Mouse (Mus musculus): Measurements from ENCODE around the gene Tbl3.
A peak's percentile ranks its signal among the peaks of the same experiment; 100 is the strongest.
"Not testable (repeated sequence)": the region's sequence is repeated elsewhere in the genome, so short reads cannot be mapped to it uniquely, and the experiment has no call there.

Tbl3 gene

GRCm38 (mm10) chr17:24696011-24696697, 11.3 kb downstream of the Tbl3 start, which contains the start of the genes Gfer and Noxo1:
Gene Gfer, minus strand, starts transcription at chr17:24696156.
Gene Noxo1, plus strand, starts transcription at chr17:24696234.
- DNase-seq (ENCODE audit: low spot score) = peak; percentile 76

DNA sequence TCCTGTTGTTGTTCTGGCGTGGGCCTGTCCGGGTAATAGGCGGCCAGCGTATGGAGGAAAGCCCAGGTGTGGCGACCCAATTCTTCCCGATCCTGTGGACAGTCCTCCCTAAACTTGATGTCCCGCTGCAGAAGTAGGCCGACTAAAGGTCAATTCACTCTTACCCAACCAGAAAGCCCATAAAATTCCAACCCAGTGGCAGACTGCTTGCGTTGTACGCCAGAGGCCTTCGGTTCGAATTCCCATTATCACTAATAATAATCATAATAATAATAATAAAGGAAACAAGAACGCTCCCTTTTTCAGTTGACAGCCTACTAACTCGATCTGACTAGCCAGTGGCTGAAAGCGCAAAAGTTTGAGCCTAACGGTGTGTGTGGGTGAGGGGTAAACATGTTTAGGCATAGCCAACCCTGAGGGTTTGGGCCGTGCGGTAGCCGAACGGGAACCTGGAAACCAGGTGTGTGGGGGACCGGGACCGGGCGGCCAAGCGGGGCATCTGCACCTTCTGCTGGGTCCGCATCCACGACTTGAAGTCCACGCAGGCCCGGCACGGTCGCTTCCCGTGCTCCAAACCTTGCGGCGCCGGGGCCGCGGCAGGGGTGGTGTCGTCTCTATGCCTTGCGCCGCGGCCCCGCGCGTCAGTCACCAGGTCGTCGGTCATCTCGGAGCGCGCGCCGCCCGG, 12.0 kb downstream of the Tbl3 start:
- peak; percentile 33 for DNase-seq (ENCODE audit: low spot score)

GRCm38 (mm10) chr17:24692385-24692784, 15.1 kb downstream of the Tbl3 start:
- no peak for DNase-seq (ENCODE audit: low spot score)

DNA sequence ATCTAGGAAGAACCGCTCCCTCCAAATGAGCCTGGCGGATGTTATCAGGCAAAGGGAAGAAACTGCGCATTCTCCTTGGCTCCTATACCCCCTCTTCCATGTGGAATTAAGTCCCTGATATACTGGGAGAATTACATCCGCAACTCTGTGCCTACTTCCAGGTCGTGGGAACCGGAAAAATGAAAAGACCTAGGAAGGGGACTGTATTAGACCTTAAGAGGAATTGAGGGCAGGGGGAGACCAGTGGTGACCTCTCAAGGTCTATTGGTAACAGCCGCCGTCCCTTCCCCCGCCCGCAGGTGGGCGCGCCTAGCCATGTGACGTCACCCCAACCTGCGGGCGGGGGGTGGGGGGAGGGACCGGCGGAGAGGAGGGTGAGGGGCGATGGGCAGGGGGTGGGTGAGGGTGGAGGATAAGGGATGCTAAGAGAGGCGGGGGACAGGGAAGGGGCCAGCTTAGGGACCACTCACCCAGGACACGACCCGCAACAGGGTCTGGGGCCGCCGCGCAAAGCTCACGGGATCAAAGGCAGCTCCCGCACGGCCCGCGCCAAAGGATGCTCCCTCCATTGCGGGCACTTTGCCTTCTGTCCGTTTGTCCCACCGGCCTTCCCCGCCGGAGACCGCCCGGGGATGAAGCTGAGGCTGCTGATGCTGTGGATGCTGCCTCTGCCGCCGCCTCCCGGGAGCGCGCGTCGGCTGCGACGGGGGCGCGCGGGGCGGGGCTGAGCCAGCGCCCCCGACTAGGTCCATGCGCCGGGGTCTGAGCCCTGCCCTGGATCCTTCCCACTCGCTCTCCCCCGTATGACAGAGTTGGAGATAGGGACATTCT, 18.0 kb downstream of the Tbl3 start, which contains the start of gene Syngr3:
TSS of gene Syngr3 (minus strand) at position 705 of the 831 bp plus-strand sequence.
- DNase-seq (ENCODE audit: low spot score) = no peak

DNA sequence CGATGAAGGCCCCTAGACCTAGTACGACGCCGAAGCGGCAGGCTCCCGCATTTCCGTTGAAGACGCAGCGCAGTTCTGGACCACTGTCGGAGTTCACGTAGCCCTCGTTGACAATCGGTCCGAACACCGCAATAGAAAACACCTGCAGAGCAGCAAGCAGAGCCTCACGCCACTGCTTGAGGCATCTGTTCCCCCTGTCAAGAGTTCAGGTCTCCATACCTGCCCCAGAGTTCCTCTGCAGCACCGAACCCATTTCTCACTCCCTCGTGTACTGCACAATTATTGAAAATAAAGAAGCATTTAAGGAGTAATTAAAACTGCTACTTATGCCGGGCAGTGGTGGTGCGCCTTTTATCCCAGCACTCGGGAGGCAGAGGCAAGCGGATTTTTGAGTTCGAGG, 19.9 kb downstream of the Tbl3 start:
- no peak for DNase-seq (ENCODE audit: low spot score)

- DNase-seq (ENCODE audit: low spot score) = peak; percentile 52
Measured at GRCm38 (mm10) chr17:24687146-24687595, 20.3 kb downstream of the Tbl3 start.

DNA sequence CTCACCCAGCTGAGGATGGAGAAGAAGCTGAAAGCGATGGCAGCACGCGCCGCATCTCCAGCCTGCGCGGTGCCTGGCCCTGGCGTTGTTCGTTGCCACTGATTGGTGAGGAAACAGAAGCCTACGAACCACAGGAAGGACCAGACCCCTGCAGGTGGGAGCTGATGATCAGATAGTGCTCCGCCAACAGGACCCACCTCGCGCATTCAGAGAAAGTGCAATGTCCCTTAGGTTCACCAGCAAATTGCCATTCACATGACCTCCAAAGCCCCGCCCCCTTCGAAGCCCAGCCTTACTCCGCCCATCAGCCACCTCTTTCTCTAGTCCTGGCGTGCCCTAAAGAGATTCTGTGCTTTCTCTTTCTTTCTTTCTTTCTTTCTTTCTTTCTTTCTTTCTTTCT, 20.9 kb downstream of the Tbl3 start:
- DNase-seq (ENCODE audit: low spot score) = peak; percentile 45

DNA sequence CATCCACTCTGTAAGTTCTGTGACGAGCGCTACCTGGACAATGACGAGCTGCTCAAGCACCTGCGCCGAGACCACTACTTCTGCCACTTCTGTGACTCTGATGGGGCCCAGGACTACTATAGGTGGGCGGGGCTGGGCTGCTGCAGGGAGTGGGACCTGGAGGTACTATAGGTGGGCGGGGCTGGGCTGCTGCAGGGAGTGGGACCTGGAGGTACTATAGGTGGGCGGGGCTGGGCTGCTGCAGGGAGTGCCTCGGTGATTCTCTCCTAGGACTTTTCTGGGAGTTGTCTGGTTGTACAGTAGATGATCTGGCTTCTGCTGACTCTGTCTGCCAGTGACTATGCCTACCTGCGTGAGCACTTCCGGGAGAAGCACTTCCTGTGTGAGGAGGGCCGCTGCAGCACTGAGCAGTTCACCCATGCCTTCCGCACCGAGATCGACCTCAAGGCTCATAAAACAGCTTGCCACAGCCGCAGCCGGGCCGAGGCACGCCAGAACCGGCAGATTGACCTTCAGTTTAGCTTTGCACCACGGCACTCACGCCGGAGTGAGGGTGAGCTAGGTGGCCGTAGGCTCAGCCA, 29.9 kb downstream of the Tbl3 start:
- DNase-seq (ENCODE audit: low spot score) = no peak

DNA sequence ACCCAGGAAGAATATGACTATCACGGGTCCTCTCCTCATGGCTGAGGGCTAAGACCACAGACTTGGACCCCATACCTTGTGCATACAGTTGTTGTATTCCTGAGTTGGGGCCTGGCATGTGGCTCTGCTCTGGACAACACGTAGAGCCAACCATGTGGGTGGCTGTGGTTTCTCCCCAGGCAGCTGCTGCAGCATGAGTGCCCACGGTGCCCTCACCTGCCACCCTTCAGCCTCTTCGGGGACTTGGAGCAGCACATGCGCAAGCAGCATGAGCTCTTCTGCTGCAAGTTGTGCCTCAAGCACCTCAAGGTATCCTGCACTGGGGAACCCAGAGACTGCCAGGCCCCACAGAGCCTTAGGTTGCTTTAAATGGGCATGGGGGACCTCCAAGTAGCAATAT, 30.6 kb downstream of the Tbl3 start:
- DNase-seq (ENCODE audit: low spot score) = no peak

- DNase-seq (ENCODE audit: low spot score) = peak; percentile 76
Measured at GRCm38 (mm10) chr17:24676187-24676586, 31.3 kb downstream of the Tbl3 start.

DNA sequence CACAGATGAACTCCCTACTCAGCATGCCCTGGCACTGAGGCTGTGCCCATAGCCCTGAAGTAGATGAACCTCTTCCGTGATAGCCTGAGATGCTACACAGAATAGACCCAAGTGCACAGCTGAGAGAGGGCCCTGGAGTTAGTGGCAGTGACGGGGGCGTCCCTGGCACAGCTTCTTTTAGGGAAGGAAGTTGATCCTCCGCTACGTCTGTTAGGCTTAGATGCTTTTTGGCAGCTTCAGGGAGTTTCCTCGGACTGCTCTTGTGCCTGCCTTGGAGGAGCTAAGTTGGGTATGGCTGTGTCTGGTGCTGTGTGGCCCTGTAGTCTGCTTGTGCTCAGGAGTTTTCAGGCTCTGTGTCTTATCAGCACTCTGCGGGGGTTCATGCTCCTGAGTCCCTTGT, 33.2 kb downstream of the Tbl3 start:
- DNase-seq (ENCODE audit: low spot score) = no peak

- no peak for DNase-seq (ENCODE audit: low spot score)
Measured at GRCm38 (mm10) chr17:24672141-24672540, 35.3 kb downstream of the Tbl3 start.

- no peak for DNase-seq (ENCODE audit: low spot score)
Measured at GRCm38 (mm10) chr17:24671346-24671745, 36.1 kb downstream of the Tbl3 start.

GRCm38 (mm10) chr17:24670246-24670844, 37.1 kb downstream of the Tbl3 start:
- no peak for DNase-seq (ENCODE audit: low spot score)

GRCm38 (mm10) chr17:24669545-24670245, 37.8 kb downstream of the Tbl3 start, which contains the start of gene Zfp598:
Gene Zfp598, plus strand, starts transcription at chr17:24669687.
- DNase-seq (ENCODE audit: low spot score) = peak; percentile 89

- DNase-seq (ENCODE audit: low spot score) = not testable (repeated sequence)
Measured at GRCm38 (mm10) chr17:24669214-24669544, 38.3 kb downstream of the Tbl3 start.

GRCm38 (mm10) chr17:24667416-24667815, 40.0 kb downstream of the Tbl3 start:
- DNase-seq (ENCODE audit: low spot score) = peak; percentile 59

GRCm38 (mm10) chr17:24667011-24667410, 40.4 kb downstream of the Tbl3 start:
- not testable (repeated sequence) for DNase-seq (ENCODE audit: low spot score)

DNA sequence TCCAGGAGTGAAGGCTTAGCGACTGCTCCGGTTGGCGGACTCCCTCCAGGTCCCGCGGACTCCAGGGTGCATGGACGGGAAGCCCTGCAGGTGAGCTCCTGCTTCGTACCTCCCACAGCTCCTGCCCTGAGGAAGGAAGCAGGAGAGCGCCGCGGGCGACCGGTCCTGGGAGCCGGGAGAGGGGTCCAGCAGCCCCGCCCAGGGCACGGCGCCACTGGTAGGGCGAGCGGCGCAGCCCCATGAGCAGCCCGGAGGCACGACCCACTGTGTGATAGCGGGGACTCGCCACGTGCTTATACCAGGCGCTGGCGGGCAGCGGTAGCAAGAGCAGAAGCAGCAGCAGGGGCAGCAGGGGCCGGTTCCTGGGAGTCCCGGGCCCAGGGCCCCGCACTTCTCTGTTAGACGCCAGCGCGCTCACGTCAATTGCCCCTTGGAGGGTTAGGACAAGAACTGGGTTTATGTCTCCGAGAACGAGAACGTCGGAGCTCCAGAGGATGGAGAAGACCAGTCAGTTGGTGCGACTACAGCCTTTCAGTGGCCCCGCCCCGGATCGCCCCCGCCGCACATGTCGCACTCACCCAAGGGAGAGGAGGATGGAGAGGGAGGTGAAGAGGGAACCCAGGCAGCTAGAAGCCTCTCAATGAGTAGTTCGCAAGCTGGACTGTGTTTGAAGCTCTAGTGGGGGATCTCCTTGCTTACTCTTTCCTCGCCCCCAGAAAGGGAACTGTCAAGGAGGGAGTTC, 49.3 kb downstream of the Tbl3 start, which contains the start of gene Npw:
TSS of gene Npw (minus strand) at position 441 of the 742 bp plus-strand sequence.
- no peak for DNase-seq (ENCODE audit: low spot score)

DNA sequence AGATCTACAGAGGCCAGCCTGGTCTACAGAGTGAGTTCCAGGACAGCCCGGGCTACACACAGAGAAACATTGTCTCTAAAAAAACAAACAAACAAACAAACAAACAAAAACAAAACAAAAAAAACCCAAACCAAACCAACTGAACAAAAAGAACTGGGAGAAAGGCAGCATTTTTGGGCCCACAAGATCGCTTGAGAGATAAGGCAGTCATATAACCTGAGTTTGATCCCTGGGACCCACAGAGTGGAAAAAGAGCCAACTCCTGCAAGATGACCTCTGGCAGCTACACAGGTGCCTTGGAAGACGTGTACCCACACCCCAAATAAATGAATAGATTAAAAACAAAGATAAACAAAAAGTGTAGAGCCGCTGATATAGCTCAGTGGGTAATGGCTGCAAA, 52.5 kb downstream of the Tbl3 start:
- no peak for DNase-seq (ENCODE audit: low spot score)

Measured in c-Kit-positive CD71-positive TER-119-positive erythroid progenitor cells, embryonic 14.5 days (primary cell).